Mouse (Mus musculus) lung, embryonic 16.5 days (tissue): ENCODE results near the gene Camk2g. TPM values are rescaled to one million over a fixed set of nuclear protein-coding genes. Genes with fewer than 3 reads are reported as not detected.

Source experiments
- ATAC-seq: fragments of 200-750 bp; cut with Nextera tagmentation; 2 replicates; pipeline ENCODE4 v1.8.0; 2017; ENCODE audit warnings: low read depth, mild to moderate bottlenecking, moderate library complexity
- H3K27ac ChIP-seq: fragments of 300-500 bp; sonication (generic); 2 replicates; pipeline ENCODE4 v1.5.1; 2014; ENCODE audit warnings: mild to moderate bottlenecking, control low read depth, low read length
- H3K27me3 ChIP-seq: fragments of 300-500 bp; sonication (generic); 2 replicates; pipeline ENCODE4 v1.6.1; 2014; ENCODE audit warnings: low read depth, low read length, mixed read lengths; ENCODE audit not compliant: control insufficient read depth, insufficient read depth
- H3K36me3 ChIP-seq: fragments of 300-500 bp; sonication (generic); 2 replicates; pipeline ENCODE4 v1.6.1; 2014; ENCODE audit warnings: low read length; ENCODE audit not compliant: control insufficient read depth, insufficient read depth
- H3K4me1 ChIP-seq: fragments of 300-500 bp; sonication (generic); replicated peaks from 2 replicates; pipeline ENCODE4 v1.6.1; 2014; ENCODE audit warnings: low read length, mixed read lengths; ENCODE audit not compliant: control insufficient read depth, insufficient read depth
- H3K4me2 ChIP-seq: fragments of 300-500 bp; sonication (generic); 2 replicates; pipeline ENCODE4 v1.6.1; 2014; ENCODE audit warnings: low read depth, low read length, control low read depth
- H3K4me3 ChIP-seq: fragments of 300-500 bp; sonication (generic); 2 replicates; pipeline ENCODE4 v1.5.1; 2014; ENCODE audit warnings: mild to moderate bottlenecking, low read length, control low read depth
- H3K9ac ChIP-seq: fragments of 300-500 bp; sonication (generic); 2 replicates; pipeline ENCODE4 v1.6.1; 2014; ENCODE audit warnings: low read length, control low read depth
- H3K9me3 ChIP-seq: fragments of 300-500 bp; sonication (generic); 2 replicates; pipeline ENCODE4 v1.6.1; 2016; ENCODE audit warnings: low read length; ENCODE audit not compliant: control insufficient read depth
- WGBS: fragments of 180-500 bp; shearing (Covaris S2); extraction: QIAGEN DNeasy Blood & Tissue Kit; methylation state at CpG from one replicate; pipeline ENCODE4 v1.1.7; 2014; 5-methylcytosine and 5-hydroxymethylcytosine counted together
- polyA plus RNA-seq: library from polyadenylated mRNA; unstranded; fragments of >200 nt; fragmentation: Nextera tagmentation; extraction: Ambion mirVana; gene quantifications from 2 replicates; pipeline ENCODE4 v1.2.1, GENCODE M21; 2015

The Camk2g gene
- polyA plus RNA-seq, 1 experiment from 2014 or later: 37.0 TPM

- Histone ChIP-seq H3K9ac (no peak overlapping the region), H3K4me1 (peaks cover 5% of the 10 kb centered on the region; the same call in 1 of the 2 replicates), H3K27ac (no peak overlapping the region), H3K36me3 (no peaks in the 10 kb centered on the region), H3K27me3 (no peaks in the 10 kb centered on the region), H3K4me2 (no peak overlapping the region), H3K4me3 (no peak overlapping the region), H3K9me3 (no peaks in the 10 kb centered on the region)
- no peak for ATAC-seq
- WGBS: 53% methylated on average over 9 of the region's 9 CpGs
Observed at GRCm38 (mm10) chr14:20831141-20831910, 37.4 kb upstream of the Camk2g start.

GRCm38 (mm10) chr14:20829523-20830366 lies 35.9 kb upstream of the Camk2g start:
- Histone ChIP-seq H3K4me2 (no peak overlapping the region), H3K4me1 (peaks cover 3% of the 10 kb centered on the region; the same call in 1 of the 2 replicates), H3K27me3 (no peaks in the 10 kb centered on the region), H3K9ac (no peak overlapping the region), H3K36me3 (no peaks in the 10 kb centered on the region), H3K9me3 (no peaks in the 10 kb centered on the region), H3K27ac (peak overlapping the region; percentile 50), H3K4me3 (no peak overlapping the region)
- 51% methylated on average over 12 of the region's 12 CpGs for WGBS
- ATAC-seq: no peak

- ATAC-seq: no peak
- 76% methylated on average over 3 of the region's 3 CpGs for WGBS
- no peaks in the 10 kb centered on the region for H3K36me3 ChIP-seq
- no peak overlapping the region for H3K4me2 ChIP-seq
- no peak overlapping the region for H3K27ac ChIP-seq
- H3K9me3 ChIP-seq: no peaks in the 10 kb centered on the region
- H3K9ac ChIP-seq: no peak overlapping the region
- H3K27me3 ChIP-seq: no peaks in the 10 kb centered on the region
- H3K4me3 ChIP-seq: no peak overlapping the region
- no peaks in the 10 kb centered on the region for H3K4me1 ChIP-seq
Observed at GRCm38 (mm10) chr14:20828524-20828923, 34.6 kb upstream of the Camk2g start.

DNA sequence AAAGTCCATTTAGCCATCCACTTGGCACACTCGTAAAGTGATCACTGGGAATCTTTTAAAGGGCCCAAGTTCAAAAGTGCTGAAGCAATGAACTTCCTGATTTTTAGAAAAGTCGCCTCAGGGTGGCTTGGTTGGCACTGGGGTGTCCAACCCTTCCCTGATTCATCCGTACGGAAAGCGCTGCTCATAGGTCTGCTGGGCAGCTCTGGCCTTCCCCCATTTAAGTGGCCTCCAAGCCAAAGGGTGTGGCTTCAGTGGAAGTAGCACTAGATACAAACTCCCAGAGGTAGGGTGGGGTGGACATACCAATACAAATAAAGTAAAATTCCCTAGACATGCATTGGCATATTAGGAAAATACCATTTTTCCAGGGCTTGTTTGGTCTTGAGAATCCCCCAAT lies 33.6 kb upstream of the Camk2g start:
- Histone ChIP-seq H3K4me2 (no peak overlapping the region), H3K9me3 (no peaks in the 10 kb centered on the region), H3K27me3 (no peaks in the 10 kb centered on the region), H3K4me1 (no peaks in the 10 kb centered on the region), H3K36me3 (no peaks in the 10 kb centered on the region), H3K27ac (no peak overlapping the region), H3K9ac (no peak overlapping the region), H3K4me3 (no peak overlapping the region)
- WGBS: 82% methylated on average over 5 of the region's 5 CpGs
- no peak for ATAC-seq

- ATAC-seq: no peak
- WGBS: 79% methylated on average over 8 of the region's 8 CpGs
- H3K27me3 ChIP-seq: no peaks in the 10 kb centered on the region
- no peak overlapping the region for H3K9ac ChIP-seq
- H3K4me3 ChIP-seq: no peak overlapping the region
- H3K9me3 ChIP-seq: no peaks in the 10 kb centered on the region
- no peak overlapping the region for H3K4me2 ChIP-seq
- no peaks in the 10 kb centered on the region for H3K36me3 ChIP-seq
- no peaks in the 10 kb centered on the region for H3K4me1 ChIP-seq
- H3K27ac ChIP-seq: no peak overlapping the region
Observed at GRCm38 (mm10) chr14:20827061-20827460, 33.2 kb upstream of the Camk2g start.

DNA sequence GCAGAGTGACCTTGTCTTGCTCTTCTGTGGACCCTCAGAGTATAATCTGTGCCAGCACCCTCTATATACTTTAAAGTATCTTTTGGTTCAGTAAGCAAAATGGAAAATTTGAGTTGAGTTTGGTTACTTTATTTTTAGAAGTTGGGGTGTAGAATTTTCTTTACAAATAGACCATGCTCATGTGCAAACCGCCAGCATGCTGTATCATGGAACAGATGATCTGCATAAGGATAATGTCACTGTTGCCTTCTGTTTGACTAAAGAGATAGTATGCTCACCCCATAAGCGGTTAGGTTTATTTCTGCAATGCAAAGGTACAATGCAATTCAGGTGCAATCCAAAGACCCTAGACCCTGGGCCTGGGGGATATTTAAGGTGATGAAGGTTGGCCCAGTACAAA lies 31.6 kb upstream of the Camk2g start:
- H3K4me3 ChIP-seq: no peak overlapping the region
- H3K27me3 ChIP-seq: no peaks in the 10 kb centered on the region
- H3K4me2 ChIP-seq: no peak overlapping the region
- whole genome bisulfite sequencing: 90% methylated on average over 2 of the region's 2 CpGs
- no peak for ATAC-seq
- no peaks in the 10 kb centered on the region for H3K9me3 ChIP-seq
- H3K36me3 ChIP-seq: no peaks in the 10 kb centered on the region
- H3K4me1 ChIP-seq: no peaks in the 10 kb centered on the region
- no peak overlapping the region for H3K27ac ChIP-seq
- H3K9ac ChIP-seq: no peak overlapping the region

GRCm38 (mm10) chr14:20824517-20824916 lies 30.6 kb upstream of the Camk2g start:
- Histone ChIP-seq H3K4me2 (no peak overlapping the region), H3K9ac (no peak overlapping the region), H3K27ac (no peak overlapping the region), H3K36me3 (no peaks in the 10 kb centered on the region), H3K9me3 (no peaks in the 10 kb centered on the region), H3K27me3 (no peaks in the 10 kb centered on the region), H3K4me1 (no peaks in the 10 kb centered on the region), H3K4me3 (no peak overlapping the region)
- ATAC-seq: no peak
- WGBS: 80% methylated on average over 1 of the region's 1 CpGs

DNA sequence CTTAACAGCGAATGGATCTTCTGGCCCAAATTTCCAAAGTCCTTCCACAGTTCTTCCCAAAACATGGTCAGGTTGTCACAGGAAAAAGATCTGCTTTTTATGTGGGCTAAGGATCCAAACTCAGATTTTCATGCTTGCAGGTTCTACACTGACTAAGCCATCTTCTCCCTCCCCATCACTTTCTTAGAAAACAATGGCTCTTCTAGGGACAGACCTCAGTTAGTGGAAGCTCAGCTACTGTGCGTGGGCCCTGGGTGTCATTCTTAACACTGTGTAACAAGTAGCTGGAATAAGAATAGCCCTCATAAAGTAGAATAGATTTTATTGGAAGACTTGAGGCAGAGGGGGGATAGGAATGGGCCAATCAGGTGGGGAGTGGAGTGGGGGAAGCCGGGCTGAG lies 21.6 kb upstream of the Camk2g start:
- H3K4me3 ChIP-seq: no peak overlapping the region
- H3K27ac ChIP-seq: no peak overlapping the region
- H3K9ac ChIP-seq: no peak overlapping the region
- no peaks in the 10 kb centered on the region for H3K27me3 ChIP-seq
- no peak for ATAC-seq
- H3K36me3 ChIP-seq: no peaks in the 10 kb centered on the region
- 86% methylated on average over 3 of the region's 3 CpGs for WGBS
- peaks cover 3% of the 10 kb centered on the region; the same call in 1 of the 2 replicates for H3K9me3 ChIP-seq
- no peaks in the 10 kb centered on the region for H3K4me1 ChIP-seq
- H3K4me2 ChIP-seq: no peak overlapping the region

DNA sequence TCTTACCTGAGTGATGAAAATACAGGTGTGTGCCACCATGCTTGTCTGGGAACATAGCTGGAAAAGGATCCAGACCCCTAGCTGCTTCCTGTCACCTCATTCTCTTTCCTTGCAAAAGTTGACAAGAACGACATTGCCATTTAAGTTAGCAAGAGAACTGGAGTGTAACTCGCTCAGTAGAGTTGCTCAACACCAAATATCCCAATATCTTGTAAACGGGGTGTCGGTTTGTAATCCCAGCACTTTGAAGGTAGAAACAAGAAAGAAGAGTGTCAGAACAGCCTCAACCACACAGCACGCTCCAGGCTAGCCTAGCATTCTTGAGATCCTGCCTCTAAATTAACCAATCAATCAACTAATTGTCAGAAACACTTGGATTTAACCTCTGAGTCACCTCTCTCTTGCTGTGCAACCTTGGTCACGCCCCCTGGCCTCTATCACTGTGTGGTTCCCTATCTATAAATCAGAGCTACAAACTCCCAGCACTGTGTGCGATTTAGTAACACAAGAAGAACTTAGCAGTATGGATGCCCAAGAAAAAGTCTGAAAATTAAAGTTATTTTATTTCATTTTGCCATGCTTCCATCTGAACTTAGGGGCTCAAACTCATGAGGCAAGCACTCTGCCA lies 18.0 kb upstream of the Camk2g start:
- Histone ChIP-seq H3K4me2 (no peak overlapping the region), H3K4me3 (no peak overlapping the region), H3K36me3 (no peaks in the 10 kb centered on the region), H3K27me3 (no peaks in the 10 kb centered on the region), H3K9ac (no peak overlapping the region), H3K9me3 (peaks cover 3% of the 10 kb centered on the region; the same call in 1 of the 2 replicates), H3K27ac (no peak overlapping the region), H3K4me1 (no peaks in the 10 kb centered on the region)
- 46% methylated on average over 7 of the region's 7 CpGs for WGBS
- no peak for ATAC-seq
